Mouse (Mus musculus): ENCODE measurements at regions not wholly inside any gene's neighbourhood (a gene's known extent, or its start where the extent isn't known, plus 50 kb on each side); places are given as distances from the start of the nearest gene placed in this dataset.

GRCm38 (mm10) chr7:95720083-95720482 lies 451.0 kb upstream of the Tenm4 start:
- TF ChIP-seq CTCF (IDR thresholded peaks at IDR 0.05; ENCODE audit: low read depth), result no peak
- ATAC-seq (replicated peaks; ENCODE audit: low FRiP score, low read depth), result no peak
- H3K4me1 ChIP-seq (replicated peaks; ENCODE audit: insufficient read depth, low read length), result no peaks in the 10 kb centered on the region
- no peaks in the 10 kb centered on the region for H3K9me3 ChIP-seq (replicated peaks; ENCODE audit: low read length)
- H3K4me2 ChIP-seq (ENCODE audit: low read length), result no peak overlapping the region
- peak; percentile 25 for DNase-seq (ENCODE audit: low spot score)
- H3K4me3 ChIP-seq (replicated peaks; ENCODE audit: low read depth, low read length), result no peak overlapping the region
- H3K27me3 ChIP-seq (ENCODE audit: insufficient read depth, low read length), result no peaks in the 10 kb centered on the region
- no peaks in the 10 kb centered on the region for H3K36me3 ChIP-seq (ENCODE audit: insufficient read depth, low read length)
- no peak overlapping the region for H3K27ac ChIP-seq
- H3K9ac ChIP-seq (ENCODE audit: low read depth, low read length), result no peak overlapping the region

DNA sequence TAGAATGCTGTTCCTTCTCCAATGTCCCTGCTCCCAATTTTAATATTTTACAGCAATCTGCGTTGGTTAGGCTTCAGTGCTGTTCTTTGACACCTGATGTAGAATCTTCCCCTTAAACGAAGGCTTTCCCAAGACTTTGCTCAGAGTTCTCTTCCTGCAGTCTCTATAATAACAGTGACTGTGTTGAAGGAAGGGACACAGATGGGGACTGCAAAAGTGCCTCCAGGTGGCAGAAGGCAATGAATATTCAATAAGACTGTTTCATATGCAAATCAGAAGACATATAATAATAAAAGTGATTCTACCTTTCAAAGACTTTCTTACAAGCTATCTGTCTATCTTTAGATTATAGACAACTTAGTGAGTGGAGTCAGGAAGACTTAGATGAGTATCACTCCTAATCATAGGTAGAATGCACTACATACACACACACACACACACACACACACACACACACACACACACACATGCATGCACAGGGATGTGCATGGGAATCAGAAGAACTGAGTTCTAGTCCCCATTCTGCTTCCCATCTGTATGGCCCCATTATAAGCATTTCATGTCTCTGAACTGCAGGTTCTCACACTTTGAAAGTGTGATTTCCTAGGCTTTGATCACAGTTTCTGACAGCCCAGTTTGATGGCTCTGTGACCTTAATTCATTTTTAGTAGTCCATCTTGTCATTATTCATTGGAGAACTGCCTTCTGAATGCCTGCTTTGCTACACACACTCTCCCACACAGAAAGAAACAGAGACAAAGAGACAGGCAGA lies 445.1 kb upstream of the Tenm4 start:
- 74% methylated on average over 2 of the region's 2 CpGs for WGBS
- ATAC-seq (replicated peaks; ENCODE audit: low FRiP score, low read depth) (no peak), DNase-seq (ENCODE audit: low spot score) (no peak)
- no peak for TF ChIP-seq CTCF (IDR thresholded peaks at IDR 0.05; ENCODE audit: low read depth)
- Histone ChIP-seq H3K9ac (ENCODE audit: low read depth, low read length) (no peak overlapping the region), H3K4me3 (replicated peaks; ENCODE audit: low read depth, low read length) (no peak overlapping the region), H3K9me3 (replicated peaks; ENCODE audit: low read length) (no peaks in the 10 kb centered on the region), H3K27me3 (ENCODE audit: insufficient read depth, low read length) (no peaks in the 10 kb centered on the region), H3K4me2 (ENCODE audit: low read length) (no peak overlapping the region), H3K4me1 (replicated peaks; ENCODE audit: insufficient read depth, low read length) (no peaks in the 10 kb centered on the region), H3K36me3 (ENCODE audit: insufficient read depth, low read length) (no peaks in the 10 kb centered on the region), H3K27ac (no peak overlapping the region)

- no peak for TF ChIP-seq CTCF (IDR thresholded peaks at IDR 0.05; ENCODE audit: low read depth)
- no peak overlapping the region for H3K4me3 ChIP-seq (replicated peaks; ENCODE audit: low read depth, low read length)
- H3K27ac ChIP-seq, result no peak overlapping the region
- DNase-seq (ENCODE audit: low spot score) (no peak), ATAC-seq (replicated peaks; ENCODE audit: low FRiP score, low read depth) (no peak)
- no peaks in the 10 kb centered on the region for H3K27me3 ChIP-seq (ENCODE audit: insufficient read depth, low read length)
- no peak overlapping the region for H3K4me2 ChIP-seq (ENCODE audit: low read length)
- no peaks in the 10 kb centered on the region for H3K4me1 ChIP-seq (replicated peaks; ENCODE audit: insufficient read depth, low read length)
- no peaks in the 10 kb centered on the region for H3K9me3 ChIP-seq (replicated peaks; ENCODE audit: low read length)
- no peak overlapping the region for H3K9ac ChIP-seq (ENCODE audit: low read depth, low read length)
- H3K36me3 ChIP-seq (ENCODE audit: insufficient read depth, low read length), result no peaks in the 10 kb centered on the region
- WGBS, result 70% methylated on average over 1 of the region's 1 CpGs
Observed at GRCm38 (mm10) chr7:95733807-95734206, 437.2 kb upstream of the Tenm4 start.

DNA sequence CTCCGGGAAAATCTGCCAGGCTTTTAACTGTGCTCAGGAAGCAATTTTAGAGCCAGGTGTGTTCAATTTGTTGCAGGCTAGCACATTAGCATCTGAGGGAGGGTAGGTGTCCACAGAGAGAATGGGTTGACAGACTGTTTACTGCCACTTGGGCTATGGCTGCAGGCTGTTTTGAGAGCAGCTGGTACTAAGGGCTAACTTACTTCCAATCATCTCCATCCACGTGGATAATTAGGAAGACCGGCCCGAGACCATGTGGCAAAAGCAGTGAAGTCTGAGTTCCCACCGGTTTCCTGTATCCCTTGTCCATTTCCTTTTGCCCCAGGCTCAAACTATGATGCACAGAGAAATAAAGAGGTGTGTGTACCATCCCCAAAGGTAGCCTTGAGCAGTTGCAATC lies 436.5 kb upstream of the Tenm4 start:
- no peaks in the 10 kb centered on the region for H3K4me1 ChIP-seq (replicated peaks; ENCODE audit: insufficient read depth, low read length)
- H3K27me3 ChIP-seq (ENCODE audit: insufficient read depth, low read length), result no peaks in the 10 kb centered on the region
- H3K4me2 ChIP-seq (ENCODE audit: low read length), result no peak overlapping the region
- no peaks in the 10 kb centered on the region for H3K36me3 ChIP-seq (ENCODE audit: insufficient read depth, low read length)
- no peak overlapping the region for H3K27ac ChIP-seq
- no peak for DNase-seq (ENCODE audit: low spot score)
- ATAC-seq (replicated peaks; ENCODE audit: low FRiP score, low read depth), result no peak
- TF ChIP-seq CTCF (IDR thresholded peaks at IDR 0.05; ENCODE audit: low read depth), result no peak
- no peak overlapping the region for H3K4me3 ChIP-seq (replicated peaks; ENCODE audit: low read depth, low read length)
- no peaks in the 10 kb centered on the region for H3K9me3 ChIP-seq (replicated peaks; ENCODE audit: low read length)
- no peak overlapping the region for H3K9ac ChIP-seq (ENCODE audit: low read depth, low read length)
- WGBS, result 63% methylated on average over 5 of the region's 5 CpGs

DNA sequence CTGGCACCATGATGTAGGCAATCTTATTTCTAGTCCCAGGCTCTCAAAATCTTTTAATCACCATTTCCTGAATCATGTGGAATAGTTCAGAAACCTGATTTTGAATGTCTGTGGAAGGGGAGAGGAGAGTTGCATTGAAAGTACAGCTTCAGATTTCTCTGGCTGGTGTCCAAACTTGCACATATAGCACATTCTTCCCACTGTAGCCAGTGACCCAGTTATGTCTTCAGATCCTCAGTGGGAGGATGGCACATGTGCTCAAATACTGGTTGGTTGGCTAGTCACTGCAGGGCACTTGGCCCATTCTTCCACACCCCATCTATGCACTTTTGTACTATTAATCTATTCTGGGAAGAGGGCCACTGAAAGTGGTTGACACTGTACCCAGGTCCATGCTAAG lies 434.3 kb upstream of the Tenm4 start:
- no peak for TF ChIP-seq CTCF (IDR thresholded peaks at IDR 0.05; ENCODE audit: low read depth)
- Histone ChIP-seq H3K9ac (ENCODE audit: low read depth, low read length) (no peak overlapping the region), H3K4me3 (replicated peaks; ENCODE audit: low read depth, low read length) (no peak overlapping the region), H3K27me3 (ENCODE audit: insufficient read depth, low read length) (no peaks in the 10 kb centered on the region), H3K36me3 (ENCODE audit: insufficient read depth, low read length) (no peaks in the 10 kb centered on the region), H3K4me2 (ENCODE audit: low read length) (no peak overlapping the region), H3K4me1 (replicated peaks; ENCODE audit: insufficient read depth, low read length) (no peaks in the 10 kb centered on the region), H3K27ac (no peak overlapping the region), H3K9me3 (replicated peaks; ENCODE audit: low read length) (no peaks in the 10 kb centered on the region)
- no peak for DNase-seq (ENCODE audit: low spot score)
- no peak for ATAC-seq (replicated peaks; ENCODE audit: low FRiP score, low read depth)

DNA sequence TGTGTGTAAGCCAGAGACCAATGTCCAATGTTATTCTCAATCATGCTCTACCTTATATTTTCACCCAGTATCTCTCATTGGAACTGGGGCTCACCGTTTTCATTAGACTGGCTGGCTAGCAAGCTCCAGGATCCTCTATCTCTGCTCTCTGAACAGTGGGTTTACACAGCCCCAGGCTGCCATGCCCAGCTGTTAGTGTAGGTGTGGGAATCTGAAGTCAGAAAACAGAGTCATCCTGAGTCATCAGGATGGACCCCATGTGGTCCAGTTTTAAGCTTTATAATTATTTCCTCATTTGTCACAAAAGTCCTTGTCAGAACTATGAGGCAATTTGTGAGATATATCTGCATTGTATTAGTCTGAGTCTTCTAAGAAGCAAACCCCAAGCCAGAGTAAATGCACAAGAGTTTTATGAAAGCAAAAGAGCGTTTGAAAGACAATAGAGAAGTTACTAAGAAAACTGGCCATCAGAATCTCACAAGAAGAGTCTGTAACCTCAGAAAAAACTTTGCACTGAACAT lies 432.3 kb upstream of the Tenm4 start:
- WGBS, result 82% methylated on average over 2 of the region's 2 CpGs
- no peak overlapping the region for H3K4me2 ChIP-seq (ENCODE audit: low read length)
- no peak for DNase-seq (ENCODE audit: low spot score)
- H3K27me3 ChIP-seq (ENCODE audit: insufficient read depth, low read length), result no peaks in the 10 kb centered on the region
- H3K27ac ChIP-seq, result no peak overlapping the region
- no peaks in the 10 kb centered on the region for H3K4me1 ChIP-seq (replicated peaks; ENCODE audit: insufficient read depth, low read length)
- H3K9ac ChIP-seq (ENCODE audit: low read depth, low read length), result no peak overlapping the region
- no peak overlapping the region for H3K4me3 ChIP-seq (replicated peaks; ENCODE audit: low read depth, low read length)
- H3K36me3 ChIP-seq (ENCODE audit: insufficient read depth, low read length), result no peaks in the 10 kb centered on the region
- no peak for TF ChIP-seq CTCF (IDR thresholded peaks at IDR 0.05; ENCODE audit: low read depth)
- no peaks in the 10 kb centered on the region for H3K9me3 ChIP-seq (replicated peaks; ENCODE audit: low read length)
- ATAC-seq (replicated peaks; ENCODE audit: low FRiP score, low read depth), result no peak

- no peak overlapping the region for H3K4me3 ChIP-seq (replicated peaks; ENCODE audit: low read depth, low read length)
- H3K9ac ChIP-seq (ENCODE audit: low read depth, low read length), result no peak overlapping the region
- DNase-seq (ENCODE audit: low spot score) (no peak), ATAC-seq (replicated peaks; ENCODE audit: low FRiP score, low read depth) (no peak)
- no peak for TF ChIP-seq CTCF (IDR thresholded peaks at IDR 0.05; ENCODE audit: low read depth)
- no peak overlapping the region for H3K4me2 ChIP-seq (ENCODE audit: low read length)
- H3K4me1 ChIP-seq (replicated peaks; ENCODE audit: insufficient read depth, low read length), result no peaks in the 10 kb centered on the region
- H3K9me3 ChIP-seq (replicated peaks; ENCODE audit: low read length), result no peaks in the 10 kb centered on the region
- 84% methylated on average over 5 of the region's 5 CpGs for WGBS
- no peaks in the 10 kb centered on the region for H3K27me3 ChIP-seq (ENCODE audit: insufficient read depth, low read length)
- H3K36me3 ChIP-seq (ENCODE audit: insufficient read depth, low read length), result no peaks in the 10 kb centered on the region
- H3K27ac ChIP-seq, result no peak overlapping the region
Observed at GRCm38 (mm10) chr7:95739779-95740178, 431.3 kb upstream of the Tenm4 start.

Data from kidney, postnatal 0 days (tissue).